Mouse (Mus musculus) T-helper 1 cell (primary cell): ENCODE results near the gene Upb1.
"Not testable (repeated sequence)": the region's sequence is repeated elsewhere in the genome, so short reads cannot be mapped to it uniquely, and the experiment has no call there.

Source experiments
- in situ Hi-C: fragments of 300-600 bp; cut with MboI, MseI; formaldehyde crosslinking; loops from one replicate; pipeline ENCODE4 v1.15.1; 2025; ENCODE audit warnings: high pct_unique_total_duplicates

The Upb1 gene

DNA sequence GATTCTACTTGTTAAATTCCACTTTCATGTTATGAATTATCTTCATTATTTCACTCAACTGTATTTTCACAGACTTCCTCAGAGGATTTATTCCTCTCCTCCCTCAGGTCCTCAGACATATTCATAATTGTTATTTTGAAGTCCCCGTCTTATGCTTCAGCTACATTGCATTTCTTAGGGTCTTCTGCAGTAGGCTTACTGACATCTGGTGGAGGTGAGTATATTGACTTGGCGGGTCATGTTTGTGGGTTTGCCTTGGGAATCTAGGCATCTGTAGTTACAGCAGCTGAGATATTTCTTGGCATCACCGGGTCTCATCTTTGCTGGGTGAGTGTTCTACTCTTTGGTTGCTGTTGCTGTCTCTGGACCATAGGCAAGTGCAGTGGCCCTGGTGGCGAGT is at the start of gene Upb1:
Upb1 (plus strand) TSS at position 158 of the 400 bp plus-strand sequence.
- in situ Hi-C loops = no loop called here

DNA sequence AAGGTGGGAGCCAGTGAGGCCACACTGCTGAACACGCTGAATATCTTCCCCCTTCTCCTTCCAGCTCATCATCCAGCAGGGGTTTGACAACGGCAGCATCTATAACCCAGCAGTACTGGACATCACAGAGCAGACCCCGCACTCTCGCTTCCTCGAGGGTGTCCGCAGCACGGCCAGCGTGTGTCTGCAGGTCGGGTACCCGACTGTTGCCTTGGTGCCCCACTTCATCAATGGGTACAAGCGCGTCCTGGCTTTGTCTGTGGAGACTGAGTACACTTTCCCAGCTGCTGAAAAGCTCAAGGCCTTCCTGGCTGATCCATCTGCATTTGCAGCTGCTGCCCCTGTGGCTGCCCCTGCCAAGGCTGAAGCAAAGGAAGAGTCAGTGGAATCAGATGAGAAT is 48.4 kb upstream of the Upb1 start:
- in situ Hi-C loops = loop anchor here (5.0 kb wide), 1 partner anchor 65 kb away; no protein-coding TSS in a partner anchor

DNA sequence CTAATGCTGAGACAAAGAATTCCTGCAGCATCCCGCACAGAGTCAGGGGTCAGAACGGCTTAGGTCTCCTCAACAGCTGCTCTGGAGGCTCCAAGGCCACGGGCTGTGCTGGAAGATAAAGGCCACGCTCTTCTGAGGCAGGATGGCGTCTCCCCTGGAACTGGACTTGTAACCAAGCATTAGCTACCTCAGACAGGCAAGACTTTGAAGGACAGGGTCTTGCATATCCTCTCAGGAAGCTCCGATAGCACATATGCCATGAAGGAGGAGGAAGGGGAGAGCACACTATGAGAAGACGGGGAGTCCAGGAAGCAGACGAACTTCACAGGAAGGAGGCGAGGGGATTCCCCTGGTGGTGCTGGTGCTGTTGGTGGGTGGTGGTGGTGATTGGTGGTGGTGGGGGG is 47.1 kb upstream of the Upb1 start:
- in situ Hi-C loops = loop anchor here (5.0 kb wide), 1 partner anchor 67 kb away; no protein-coding TSS in a partner anchor

DNA sequence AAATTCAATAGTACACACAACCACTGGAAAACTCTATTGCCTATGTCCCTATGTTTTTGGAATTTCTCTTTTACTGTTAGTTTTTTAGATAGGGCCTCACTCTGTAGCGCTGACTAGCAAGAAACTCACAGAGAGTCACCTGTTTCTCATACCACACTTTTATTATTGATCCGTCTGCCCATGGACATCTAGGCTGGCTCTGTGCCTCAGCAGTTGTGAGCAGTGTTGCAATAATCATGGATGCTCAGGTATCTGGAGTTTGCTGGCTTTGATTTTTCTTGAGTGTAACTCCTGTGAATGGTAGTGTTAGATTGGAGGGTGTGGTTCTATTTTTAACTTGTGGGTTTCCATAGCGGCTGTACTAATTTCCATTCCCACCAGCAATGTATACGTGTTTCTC is 45.6 kb upstream of the Upb1 start:
- in situ Hi-C loops = no loop called here

DNA sequence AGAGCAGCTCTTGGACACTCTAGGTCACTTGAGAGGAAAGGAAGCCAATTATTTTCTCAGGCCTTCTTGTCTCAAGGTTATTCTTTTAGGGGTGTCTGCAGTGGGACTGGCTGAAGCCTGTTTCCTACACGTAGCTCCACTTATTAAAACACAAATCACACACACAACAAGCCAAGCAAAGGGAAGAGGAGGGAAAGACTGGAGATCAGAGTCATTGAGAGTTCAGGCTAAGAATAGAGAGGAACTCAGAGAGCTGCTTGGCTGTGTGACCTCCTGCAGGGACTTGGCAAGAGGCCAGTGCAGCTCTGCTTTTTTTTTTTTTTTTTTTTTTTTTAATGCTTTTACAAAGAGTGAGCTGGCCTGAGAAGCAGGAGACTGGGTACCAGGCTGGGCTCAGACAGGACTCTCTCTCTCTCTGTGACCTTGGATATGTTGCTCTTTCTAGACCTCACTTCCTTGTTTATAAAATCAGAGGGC is 36.7 kb upstream of the Upb1 start:
- in situ Hi-C loops = not testable (repeated sequence)

DNA sequence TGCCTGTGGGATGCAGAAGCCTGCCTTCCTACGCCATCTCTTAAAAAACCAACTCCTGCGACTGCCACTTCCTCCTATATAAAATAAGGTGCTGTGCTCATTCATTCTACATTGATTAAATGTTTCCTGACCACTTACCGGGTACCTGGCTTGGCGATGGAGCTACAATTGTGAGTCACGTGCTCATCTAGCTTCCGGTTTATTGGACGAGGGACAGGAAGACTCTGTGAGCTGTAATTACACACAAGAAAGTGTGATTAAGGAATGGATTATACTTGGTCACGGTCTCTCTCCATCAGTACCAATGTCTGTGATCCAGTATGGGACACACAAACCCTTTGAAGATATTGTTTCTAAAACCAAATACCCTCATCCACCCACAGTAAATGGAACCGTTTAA is 36.1 kb upstream of the Upb1 start:
- in situ Hi-C loops = no loop called here

DNA sequence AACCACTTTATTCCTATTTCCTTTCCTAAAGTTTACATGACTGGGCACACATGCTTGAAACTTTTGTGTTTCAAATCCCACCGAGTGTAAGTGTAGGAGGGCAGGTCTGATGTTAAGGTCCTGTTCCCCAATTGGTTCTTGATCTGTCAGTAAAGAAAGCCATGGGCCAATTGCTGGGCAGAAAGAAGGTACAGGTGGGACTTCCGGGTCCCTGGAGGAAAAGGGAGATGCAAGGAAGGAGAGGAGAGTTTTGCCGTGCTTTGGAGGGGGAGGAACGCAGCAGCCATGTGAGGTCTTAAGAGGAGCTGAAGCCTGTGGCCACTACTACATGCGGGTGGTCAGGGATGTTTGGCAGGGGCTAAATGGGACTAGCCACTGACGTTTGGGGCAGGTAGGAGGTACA is 35.7 kb upstream of the Upb1 start:
- in situ Hi-C loops = no loop called here

DNA sequence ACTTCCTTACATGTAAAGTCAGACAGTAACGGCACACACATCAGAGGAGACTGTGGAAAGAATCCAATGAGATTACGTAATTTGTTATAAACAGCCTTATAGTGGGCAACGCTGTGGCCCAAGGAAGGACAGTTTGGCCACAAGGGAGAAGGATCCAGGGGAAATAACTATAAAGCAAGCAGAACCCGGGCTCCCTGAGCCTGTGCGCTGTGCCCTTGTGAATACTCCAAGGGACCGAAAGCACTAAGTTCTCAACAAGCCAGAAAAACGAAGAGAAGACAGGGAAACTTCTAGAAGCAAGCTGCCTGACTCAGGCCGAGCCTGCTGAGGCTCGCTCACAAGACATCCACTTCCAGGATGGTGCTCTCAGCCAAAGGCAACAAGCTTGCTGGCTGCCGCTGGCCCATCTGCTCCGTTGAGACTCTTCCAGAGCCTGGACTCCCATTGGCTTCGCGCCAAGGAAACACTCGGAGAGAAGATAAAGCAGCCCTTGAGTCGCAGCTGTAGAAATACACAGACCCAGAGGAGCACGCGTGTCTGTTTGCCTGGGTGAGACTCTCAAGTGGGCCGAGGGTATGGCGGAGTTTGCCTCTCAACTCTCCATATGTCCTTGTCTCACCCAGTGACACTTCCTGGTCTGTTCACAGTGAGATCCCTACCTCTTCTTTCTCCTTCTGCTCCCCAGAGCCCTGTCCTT is 27.1 kb upstream of the Upb1 start:
- in situ Hi-C loops = loop anchor here (5.0 kb wide), 1 partner anchor 83 kb away; no protein-coding TSS in a partner anchor

DNA sequence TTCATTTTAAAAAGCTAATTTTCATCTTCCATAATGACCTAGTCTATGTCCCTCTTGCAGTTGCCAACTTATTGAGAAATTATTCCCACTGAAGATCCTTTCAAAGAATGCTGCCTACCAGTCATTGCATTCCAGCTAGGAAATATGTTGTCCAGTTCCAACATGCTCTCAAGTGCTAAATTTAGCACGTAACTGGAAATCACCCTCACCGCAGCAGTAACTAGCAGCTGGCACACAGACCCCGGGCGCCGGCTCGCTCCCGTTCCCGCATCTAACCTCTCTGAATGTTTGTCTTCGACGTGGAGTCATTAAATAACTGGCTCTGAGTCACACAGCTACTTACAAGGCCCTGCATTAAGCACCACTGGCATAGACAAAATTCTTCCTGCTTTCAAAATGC is 22.2 kb upstream of the Upb1 start:
- in situ Hi-C loops = no loop called here

DNA sequence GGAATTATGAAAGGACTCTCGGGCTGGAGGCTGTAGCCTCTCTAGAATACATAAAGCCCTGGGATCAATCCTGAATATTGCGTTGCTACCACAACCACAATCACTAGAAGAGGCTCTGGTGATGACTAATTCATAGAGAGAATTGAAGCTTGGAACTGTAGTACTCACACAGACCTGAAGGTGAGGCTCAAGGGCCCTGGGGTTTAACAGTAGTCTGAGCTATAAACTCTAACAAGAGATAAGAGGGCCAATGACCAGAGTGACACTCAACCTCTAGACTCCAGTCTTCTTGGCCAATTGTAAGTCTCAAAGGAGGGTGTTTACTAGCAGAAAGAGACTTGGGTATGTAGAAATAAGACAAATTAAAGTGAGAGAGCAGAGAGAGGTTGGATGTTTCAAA is 10.8 kb upstream of the Upb1 start:
- in situ Hi-C loops = no loop called here

DNA sequence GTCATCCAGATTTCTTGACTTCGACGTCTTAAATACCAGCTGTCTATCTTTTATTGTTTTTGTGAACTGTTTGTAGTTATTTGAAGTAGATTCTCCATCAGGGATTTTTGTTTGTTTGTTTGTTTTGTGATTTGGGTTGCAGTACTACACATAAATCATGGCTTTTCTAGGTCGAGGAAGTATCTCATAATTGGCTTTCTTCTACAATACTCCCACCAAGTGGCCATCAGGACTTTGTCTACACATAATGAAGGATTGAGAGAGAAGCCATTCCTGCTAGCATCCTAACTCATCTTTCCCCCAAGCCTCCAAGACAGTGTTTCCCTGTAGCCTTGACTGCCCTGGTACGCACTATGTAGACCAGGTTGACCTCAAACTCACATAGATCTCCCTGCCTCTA is 10.1 kb upstream of the Upb1 start:
- in situ Hi-C loops = no loop called here

DNA sequence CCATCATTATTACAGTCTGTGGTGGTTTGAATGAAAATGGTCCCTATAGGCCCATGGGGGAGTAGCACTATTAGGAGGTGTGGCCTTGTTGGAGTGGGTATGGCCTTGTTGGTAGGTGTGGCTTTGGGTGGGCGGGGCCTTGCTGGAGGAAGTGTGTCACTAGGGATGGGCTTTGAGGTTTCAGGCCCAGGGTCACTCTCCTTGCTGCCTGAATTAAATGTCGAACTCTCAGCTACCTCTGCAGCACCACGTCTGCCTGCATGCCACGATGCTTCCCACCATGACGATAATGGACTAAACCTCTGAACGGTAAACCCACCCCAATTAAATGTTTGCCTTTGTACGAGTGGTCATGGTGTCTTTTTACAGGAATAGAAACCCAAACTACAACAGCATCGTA is 6.1 kb upstream of the Upb1 start:
- in situ Hi-C loops = no loop called here

DNA sequence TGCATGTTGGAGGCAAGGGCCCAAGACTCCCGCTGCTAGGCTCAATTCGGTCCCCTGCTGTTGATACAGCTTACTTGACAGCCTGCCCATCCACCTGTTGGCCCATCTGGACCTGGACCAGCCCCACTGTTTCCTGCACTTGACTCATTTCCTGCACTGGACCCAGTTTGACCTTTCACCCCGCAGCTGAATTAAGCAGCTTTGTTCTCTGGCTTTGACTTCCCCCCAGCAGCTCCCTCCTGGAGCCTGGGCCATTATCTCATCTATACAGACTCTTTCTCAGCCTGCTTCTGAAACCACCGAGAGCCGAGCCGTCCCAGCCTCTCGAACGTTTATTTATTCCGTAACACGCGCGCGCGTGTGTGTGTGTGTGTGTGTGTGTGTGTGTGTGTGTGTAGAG is 3.9 kb upstream of the Upb1 start:
- in situ Hi-C loops = no loop called here

DNA sequence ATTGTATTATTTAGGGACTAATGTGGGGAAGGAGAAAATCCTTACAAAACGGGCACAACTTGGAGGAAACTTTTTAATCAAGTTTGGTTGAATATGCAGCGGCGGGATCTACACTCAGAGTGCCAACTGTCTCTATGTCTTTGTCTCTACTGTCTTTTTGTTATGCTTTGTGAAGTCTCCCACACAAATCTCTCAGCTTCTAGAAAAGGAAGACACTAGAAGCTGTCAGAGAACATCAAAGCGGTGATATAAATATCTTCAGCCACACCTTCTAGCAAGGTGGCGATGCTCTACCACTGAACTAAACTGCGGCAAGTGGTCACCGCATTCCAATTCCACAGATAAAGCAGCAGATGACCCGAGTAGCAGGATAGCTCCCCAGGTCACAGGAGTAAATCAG is 5.0 kb downstream of the Upb1 start:
- in situ Hi-C loops = no loop called here

DNA sequence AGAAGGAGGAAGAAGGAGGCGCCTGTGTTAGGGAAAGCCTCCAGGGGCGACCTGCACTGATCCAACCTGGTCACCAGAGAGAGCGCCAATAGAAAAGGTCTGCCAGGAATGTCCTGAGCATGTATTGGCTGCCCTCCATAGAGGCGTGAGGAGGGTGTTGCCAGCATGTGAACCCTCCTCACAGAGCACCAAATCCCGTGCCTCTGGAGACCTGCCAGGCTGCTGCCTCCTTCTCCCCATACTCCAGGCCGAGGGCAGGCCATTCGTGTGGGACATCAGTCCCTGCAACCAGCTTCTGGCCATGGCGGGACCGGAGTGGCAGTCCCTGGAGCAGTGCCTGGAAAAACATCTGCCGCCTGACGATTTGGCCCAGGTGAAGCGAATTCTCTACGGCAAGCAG is 5.8 kb downstream of the Upb1 start:
- in situ Hi-C loops = no loop called here

DNA sequence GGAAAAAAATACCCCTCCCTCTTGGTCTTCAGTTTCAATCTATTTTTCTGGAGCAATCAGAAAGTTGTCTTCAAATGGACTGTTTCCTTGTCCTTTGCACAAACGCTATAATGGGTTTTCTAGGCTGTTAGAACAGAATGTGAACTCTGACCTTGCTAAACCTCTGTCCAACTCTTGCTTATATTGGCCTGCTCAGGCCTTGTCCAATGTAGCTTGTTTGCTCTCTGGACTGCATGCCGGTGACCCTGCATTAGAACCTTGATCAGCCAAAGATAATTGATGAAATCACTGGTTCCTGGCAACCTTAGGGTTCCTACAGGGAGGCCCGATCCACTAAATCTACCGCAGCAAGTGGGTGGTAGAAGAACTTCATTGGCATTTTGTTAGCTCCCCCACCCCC is 6.8 kb downstream of the Upb1 start:
- in situ Hi-C loops = no loop called here

DNA sequence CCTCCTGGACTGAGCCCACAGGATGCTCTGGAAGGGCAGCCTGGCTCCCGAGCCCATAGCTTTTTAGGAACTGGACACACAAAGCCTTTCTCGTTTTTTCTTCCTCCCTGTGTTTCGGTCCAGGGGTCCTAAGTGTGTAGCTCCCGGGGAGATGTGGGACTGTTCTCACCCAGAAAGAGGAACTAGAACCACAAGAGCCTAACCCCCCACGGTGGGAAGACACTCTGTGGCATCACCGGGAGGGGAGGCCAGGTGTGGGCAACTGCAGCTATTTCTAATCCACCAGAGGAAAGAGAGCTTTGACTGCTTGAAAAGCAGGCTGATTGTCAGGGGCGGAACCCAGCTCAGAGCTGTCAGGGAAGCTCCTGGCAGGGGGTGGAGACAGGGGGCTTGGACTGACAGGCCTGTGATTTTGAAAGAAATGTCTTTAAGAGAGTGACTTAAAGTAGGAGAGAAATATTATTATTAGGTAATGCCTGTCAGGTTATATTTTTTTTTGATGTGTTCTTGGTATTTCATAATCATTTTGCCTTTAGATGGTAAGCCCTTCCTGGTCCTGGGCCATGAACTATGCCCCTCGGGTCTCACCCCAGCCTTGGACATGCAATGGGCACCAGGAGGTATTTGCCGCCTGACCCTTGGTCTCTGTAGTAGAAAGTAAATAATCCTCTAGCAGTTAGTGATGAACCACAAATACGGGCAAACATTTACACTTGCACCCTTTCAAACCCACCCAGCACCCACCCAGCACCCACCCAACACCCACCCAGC is 10.6 kb downstream of the Upb1 start:
- in situ Hi-C loops = not testable (repeated sequence)

DNA sequence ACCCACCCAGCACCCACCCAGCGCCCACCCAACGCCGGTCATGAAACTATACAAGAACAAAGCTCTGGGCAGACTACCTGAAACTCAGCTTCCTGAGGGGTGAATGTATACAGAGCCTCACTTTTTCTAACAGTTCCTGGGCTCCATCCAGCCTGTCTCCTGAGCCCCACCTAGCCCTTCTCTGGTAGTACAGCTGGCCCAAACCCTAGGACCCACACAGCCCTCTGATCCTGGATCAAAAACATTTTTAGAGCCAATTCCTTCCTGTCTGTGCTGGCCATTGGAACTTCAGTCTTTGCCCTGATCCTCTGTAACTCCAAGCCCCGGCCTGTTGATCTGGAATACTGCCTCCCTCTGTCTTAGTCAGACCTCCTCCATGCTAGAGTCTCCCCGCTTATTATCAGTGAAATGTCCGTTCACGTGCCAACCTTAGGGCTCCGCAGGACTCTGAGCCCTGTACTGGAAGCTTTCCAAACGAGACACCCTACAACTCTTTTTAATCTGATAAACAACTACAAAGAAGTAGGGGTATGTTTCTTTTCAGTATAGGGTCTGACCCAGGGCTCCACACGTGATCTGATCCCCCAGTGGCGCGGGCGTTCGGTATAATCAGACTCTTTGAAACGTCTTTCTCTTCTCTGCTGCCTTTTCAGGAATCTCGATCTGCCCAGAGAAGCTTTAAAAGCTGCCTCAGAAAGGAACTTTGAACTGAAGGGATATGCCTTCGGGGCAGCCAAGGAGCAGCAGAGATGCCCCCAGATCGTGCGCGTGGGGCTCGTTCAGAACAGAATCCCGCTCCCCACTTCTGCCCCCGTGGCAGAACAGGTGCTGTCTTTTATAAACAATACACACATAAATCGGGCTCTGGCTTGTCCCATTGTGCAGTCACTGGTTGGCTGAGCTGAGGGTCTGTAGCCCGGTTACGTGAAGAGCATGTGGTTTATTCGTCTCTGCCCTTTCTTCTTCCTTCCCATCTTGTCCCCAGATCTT is 11.5 kb downstream of the Upb1 start:
- in situ Hi-C loops = no loop called here

DNA sequence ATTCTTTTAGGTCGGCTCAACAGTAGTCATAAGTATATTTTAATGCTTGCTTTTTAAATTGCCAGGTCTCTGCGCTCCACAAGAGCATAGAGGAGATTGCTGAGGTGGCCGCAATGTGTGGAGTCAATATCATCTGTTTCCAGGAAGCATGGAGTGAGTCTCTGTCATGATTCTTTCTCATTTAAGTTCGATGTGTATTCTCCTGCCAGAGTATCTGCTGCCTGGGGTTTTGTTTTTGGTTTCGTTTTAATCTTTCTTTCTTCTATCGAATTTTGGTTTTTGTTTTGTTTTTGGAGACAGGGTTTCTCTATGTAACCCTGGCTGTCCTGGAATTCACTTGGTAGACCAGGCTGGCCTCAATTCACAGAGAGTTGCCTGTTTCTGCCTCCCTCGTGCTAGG is 14.0 kb downstream of the Upb1 start:
- in situ Hi-C loops = no loop called here

DNA sequence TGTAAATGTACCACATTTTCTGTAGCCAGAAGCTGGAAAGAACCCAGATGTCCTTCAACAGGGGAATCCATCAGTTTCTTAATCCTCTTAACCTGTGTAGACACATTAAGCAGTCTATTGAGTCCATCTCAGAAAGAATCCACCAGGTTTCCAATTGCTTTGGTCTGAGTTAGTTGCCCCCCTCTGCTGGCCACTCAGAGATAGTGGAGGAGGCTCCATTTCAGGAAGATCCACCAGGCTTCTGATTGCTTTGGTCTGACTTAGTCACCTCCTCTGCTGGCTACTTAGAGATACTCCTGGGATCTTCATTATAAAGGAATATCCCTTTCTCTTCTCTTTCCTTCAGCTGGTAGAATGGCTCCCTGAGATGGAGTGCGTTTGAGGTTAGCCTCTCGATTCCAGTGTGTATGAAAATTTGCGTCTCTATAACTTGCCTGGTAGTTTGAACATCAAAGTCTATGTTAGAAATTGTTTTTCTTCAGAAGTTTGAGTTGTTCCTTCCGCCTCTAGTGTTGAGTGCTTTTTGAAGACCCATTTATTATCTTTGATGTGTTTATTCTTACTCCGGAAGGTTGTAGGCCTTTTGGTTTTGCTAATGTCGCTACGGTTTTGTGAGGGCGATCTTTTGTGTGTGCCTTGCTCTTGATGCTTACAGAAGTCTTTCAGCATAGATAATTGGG is 16.6 kb downstream of the Upb1 start:
- in situ Hi-C loops = no loop called here

DNA sequence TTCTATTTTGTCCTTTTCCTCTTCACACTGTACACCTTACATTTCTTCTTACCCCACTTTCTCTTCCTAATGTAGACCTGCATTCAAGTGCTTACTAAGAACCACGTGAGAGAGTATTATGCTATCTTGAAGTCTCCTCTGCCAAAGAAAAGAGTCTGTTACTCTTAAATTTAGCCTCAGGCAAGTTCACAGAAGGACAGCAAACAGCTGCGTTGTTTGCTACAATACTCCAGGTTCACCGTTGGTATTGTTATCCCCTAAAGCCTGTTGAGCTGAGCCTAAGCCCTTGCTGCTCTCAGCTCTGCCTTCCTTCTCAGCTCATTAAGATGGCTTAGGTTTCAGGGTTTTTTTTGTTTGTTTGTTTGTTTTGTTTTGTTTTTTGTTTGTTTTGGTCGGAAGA is 17.8 kb downstream of the Upb1 start:
- in situ Hi-C loops = no loop called here
